8 mouse cellular contexts compared by ENCODE assay signal in the genomic region with DNA sequence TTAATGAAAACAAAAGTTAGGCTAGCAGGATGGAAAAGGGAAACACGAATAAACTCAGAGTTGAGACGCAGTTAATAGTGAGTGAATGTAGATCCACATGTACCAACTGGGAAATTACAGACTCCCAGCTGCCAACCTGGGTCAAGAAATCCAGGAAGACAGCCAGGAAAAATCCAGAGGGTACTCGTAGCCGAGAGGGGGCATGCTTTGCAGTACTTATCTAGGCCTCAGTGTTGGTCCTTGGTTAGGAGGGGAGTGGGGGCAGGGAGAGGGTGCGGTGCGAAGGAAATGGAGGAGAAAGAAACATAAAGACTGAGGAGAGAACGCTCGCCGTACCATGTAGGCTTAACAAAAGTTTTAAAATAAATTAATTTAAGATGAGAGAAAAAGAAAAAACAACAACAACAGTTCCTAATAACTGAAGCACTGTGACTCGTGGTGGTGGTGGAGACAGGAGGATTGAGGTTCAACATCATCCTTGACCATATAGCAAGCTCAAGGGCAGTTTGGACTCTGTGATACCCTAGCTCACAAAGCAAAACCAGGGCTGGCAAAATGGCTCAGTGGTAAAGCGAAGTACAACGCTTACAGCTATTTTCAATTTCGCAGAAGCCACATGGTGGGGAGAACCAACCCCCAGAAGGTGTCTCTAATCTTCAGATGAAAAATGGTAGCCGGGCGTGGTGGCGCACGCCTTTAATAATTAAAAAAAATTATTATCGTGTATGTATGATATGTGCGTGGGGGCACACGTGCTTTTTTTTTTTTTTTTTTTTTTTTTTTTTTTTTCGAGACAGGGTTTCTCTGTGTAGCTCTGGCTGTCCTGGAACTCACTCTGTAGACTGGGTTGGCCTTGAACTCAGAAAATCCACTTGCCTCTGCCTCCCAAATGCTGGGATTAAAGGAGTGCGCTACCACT. TPM values are rescaled to one million over a fixed set of nuclear protein-coding genes. Genes with fewer than 3 reads are reported as not detected.
DNase-seq lines count a peak whose midpoint lies in the region; ATAC-seq and TF ChIP-seq lines count a peak whose summit lies in the region.

No protein-coding gene starts in this region.

- no peak overlapping the region for H3K4me3 ChIP-seq in kidney, embryonic 16.5 days (ENCODE audit: low read length)
- H3K4me3 ChIP-seq in forebrain, postnatal 0 days (ENCODE audit: low read depth, low read length), result no peak overlapping the region

- 73% methylated on average over 21 of the region's 22 CpGs for WGBS in kidney, embryonic 16.5 days
- 72% methylated on average over 21 of the region's 22 CpGs for WGBS in forebrain, postnatal 0 days

- peaks cover 40% of the 10 kb centered on the region for H3K4me1 ChIP-seq in kidney, embryonic 16.5 days (ENCODE audit: insufficient read depth, low read length)
- H3K4me1 ChIP-seq in forebrain, postnatal 0 days (ENCODE audit: insufficient read depth), result peaks cover 13% of the 10 kb centered on the region; the same call in 1 of the 2 replicates

- ATAC-seq in kidney, embryonic 16.5 days (ENCODE audit: low FRiP score, low TSS enrichment), result no peak
- ATAC-seq in forebrain, postnatal 0 days, result no peak
- no peak for ATAC-seq in erythroblast, adult 5-6 weeks (replicated peaks; ENCODE audit: low FRiP score, poor library complexity, severe bottlenecking)

- no peaks in the 10 kb centered on the region for H3K9me3 ChIP-seq in kidney, embryonic 16.5 days (ENCODE audit: low read length)
- no peaks in the 10 kb centered on the region for H3K9me3 ChIP-seq in forebrain, postnatal 0 days (ENCODE audit: low read length)

- TF ChIP-seq CTCF in forebrain, postnatal 0 days (IDR thresholded peaks at IDR 0.05; ENCODE audit: low read depth), result no peak

- DNase-seq in kidney, postnatal 4 days, result no peak
- peak; percentile 50 for DNase-seq in ZHBTc4 (ENCODE audit: low read depth, low spot score)
- no peak for DNase-seq in forebrain, postnatal 0 days
- peak; percentile 55 for DNase-seq in lung, postnatal 36 days
- DNase-seq in embryo, embryonic 10.5 days (ENCODE audit: low spot score), result no peak
- no peak for DNase-seq in B cell, adult 2 months

- peak overlapping the region; percentile 93 for H3K27ac ChIP-seq in kidney, embryonic 16.5 days (ENCODE audit: low read length)
- peak overlapping the region; percentile 69 for H3K27ac ChIP-seq in forebrain, postnatal 0 days (ENCODE audit: low read depth, low read length)

- H3K4me2 ChIP-seq in kidney, embryonic 16.5 days (replicated peaks; ENCODE audit: low read depth, low read length), result peak overlapping the region; percentile 4; the same call in 1 of the 2 replicates
- no peak overlapping the region for H3K4me2 ChIP-seq in forebrain, postnatal 0 days (ENCODE audit: low read depth)

- 0 out of 2 replicates have a peak overlapping the region, but pooled peaks have one; percentile 42 for H3K9ac ChIP-seq in kidney, embryonic 16.5 days (replicated peaks; ENCODE audit: low read length)
- H3K9ac ChIP-seq in forebrain, postnatal 0 days, result no peak overlapping the region

- no peaks in the 10 kb centered on the region for H3K27me3 ChIP-seq in kidney, embryonic 16.5 days (ENCODE audit: insufficient read depth, low read length)
- no peaks in the 10 kb centered on the region for H3K27me3 ChIP-seq in forebrain, postnatal 0 days (ENCODE audit: insufficient read depth, low read length)

- no peaks in the 10 kb centered on the region for H3K36me3 ChIP-seq in kidney, embryonic 16.5 days (ENCODE audit: insufficient read depth, low read length)
- no peaks in the 10 kb centered on the region for H3K36me3 ChIP-seq in forebrain, postnatal 0 days (ENCODE audit: insufficient read depth)

RNA-seq across cellular contexts. Expression of a gene that starts 43.7 kb away (rescaled TPM):
- 45.3 and 59.0 TPM in 2 replicates for polyA plus RNA-seq in kidney, embryonic 16.5 days (2015; fragmentation: Nextera tagmentation; extraction: Ambion mirVana)
- 31.9 and 53.9 TPM in 2 replicates for total RNA-seq in forebrain, postnatal 0 days (2014; rRNA removed)
- polyA plus RNA-seq in forebrain, postnatal 0 days (2015; fragmentation: Nextera tagmentation; extraction: Ambion mirVana), result 20.2 and 32.0 TPM in 2 replicates
- 125 and 149 TPM in 2 replicates for total RNA-seq in erythroblast, adult 5-6 weeks (2015; ENCODE audit: low replicate concordance)
- 546 and 581 TPM in 2 replicates for total RNA-seq in erythroblast, adult 5-6 weeks (2017; ENCODE audit: low replicate concordance)

Comparison
In these comparisons a context has a peak if more than half of its experiments do, and no peak if none do; other contexts are left out.
1. DNase-seq: peak in ZHBTc4 (single experiment) and lung, postnatal 36 days (single experiment); none in kidney, postnatal 4 days (0 of 2), forebrain, postnatal 0 days (single experiment), embryo, embryonic 10.5 days (single experiment) and B cell, adult 2 months (0 of 2).